ENCODE assay signal across 12 mouse cellular contexts in genomic region chr14:62456239-62456747, GRCm38 (mm10). TPM values are rescaled to one million over a fixed set of nuclear protein-coding genes. Genes with fewer than 3 reads are reported as not detected.
DNase-seq lines count a peak whose midpoint lies in the region; ATAC-seq and TF ChIP-seq lines count a peak whose summit lies in the region.
"Had no signal": no experiment of that assay in that cellular context is flagged by ENCODE, and none has a peak within 500 bp of the region (broad histone marks: within the 10 kb centered on the region; RNA-seq: fewer than 3 reads in every experiment).

Gucy1b2 (minus strand) TSS chr14:62456289.

- peak within 1 kb of the TSS; percentile 42 for H3K4me2 ChIP-seq in forebrain, embryonic 13.5 days
- no peak within 1 kb of the TSS for H3K4me2 ChIP-seq in forebrain, embryonic 11.5 days (ENCODE audit: low read depth, low read length, severe bottlenecking)
- H3K4me2 ChIP-seq in kidney, embryonic 15.5 days: peak within 1 kb of the TSS; percentile 46
- peak within 1 kb of the TSS; percentile 27; the same call in 1 of the 2 replicates for H3K4me2 ChIP-seq in midbrain, embryonic 12.5 days (replicated peaks)

- H3K27me3 ChIP-seq in forebrain, embryonic 13.5 days: no peaks in the 10 kb centered on the region
- H3K27me3 ChIP-seq in forebrain, embryonic 11.5 days (ENCODE audit: control insufficient read depth, insufficient read depth, low read length): no peaks in the 10 kb centered on the region
- no peaks in the 10 kb centered on the region for H3K27me3 ChIP-seq in kidney, embryonic 15.5 days
- H3K27me3 ChIP-seq in midbrain, embryonic 12.5 days: no peaks in the 10 kb centered on the region

- peaks cover 56% of the 10 kb centered on the region for H3K4me1 ChIP-seq in forebrain, embryonic 13.5 days
- H3K4me1 ChIP-seq in forebrain, embryonic 11.5 days (replicated peaks; ENCODE audit: control insufficient read depth, insufficient read depth, low read length): no peaks in the 10 kb centered on the region; the same call in 1 of the 2 replicates
- H3K4me1 ChIP-seq in kidney, embryonic 15.5 days: no peaks in the 10 kb centered on the region
- peaks cover 20% of the 10 kb centered on the region for H3K4me1 ChIP-seq in midbrain, embryonic 12.5 days

- no peaks in the 10 kb centered on the region for H3K36me3 ChIP-seq in forebrain, embryonic 13.5 days (ENCODE audit: poor library complexity, severe bottlenecking)
- no peaks in the 10 kb centered on the region for H3K36me3 ChIP-seq in forebrain, embryonic 11.5 days (ENCODE audit: control insufficient read depth, insufficient read depth, low read length)
- H3K36me3 ChIP-seq in kidney, embryonic 15.5 days: no peaks in the 10 kb centered on the region
- no peaks in the 10 kb centered on the region for H3K36me3 ChIP-seq in midbrain, embryonic 12.5 days
- H3K36me3 ChIP-seq: G1E had no signal

- no peak for TF ChIP-seq POLR2A in brain, embryonic 14.5 days (IDR thresholded peaks at IDR 0.05; ENCODE audit: borderline replicate concordance, extremely low read depth, insufficient read depth, insufficient read length, poor library complexity, severe bottlenecking)

- 50% methylated on average over 9 of the region's 9 CpGs for WGBS in forebrain, embryonic 13.5 days
- WGBS in forebrain, embryonic 11.5 days: 84% methylated on average over 9 of the region's 9 CpGs
- 76% methylated on average over 9 of the region's 9 CpGs for WGBS in kidney, embryonic 15.5 days
- WGBS in midbrain, embryonic 12.5 days: 77% methylated on average over 9 of the region's 9 CpGs

- peak within 1 kb of the TSS; percentile 30; the same call in 1 of the 2 replicates for H3K9ac ChIP-seq in forebrain, embryonic 13.5 days
- H3K9ac ChIP-seq in forebrain, embryonic 11.5 days (ENCODE audit: low read length): no peak within 1 kb of the TSS
- H3K9ac ChIP-seq in kidney, embryonic 15.5 days: no peak within 1 kb of the TSS
- no peak within 1 kb of the TSS for H3K9ac ChIP-seq in midbrain, embryonic 12.5 days (replicated peaks)

- TF ChIP-seq CTCF in brain, embryonic 14.5 days (IDR thresholded peaks at IDR 0.05; ENCODE audit: borderline replicate concordance, extremely low read depth, insufficient read depth, insufficient read length): no peak

- no peaks in the 10 kb centered on the region for H3K9me3 ChIP-seq in forebrain, embryonic 13.5 days (replicated peaks)
- no peaks in the 10 kb centered on the region for H3K9me3 ChIP-seq in forebrain, embryonic 11.5 days (ENCODE audit: control insufficient read depth, low read length)
- no peaks in the 10 kb centered on the region for H3K9me3 ChIP-seq in kidney, embryonic 15.5 days (replicated peaks)
- H3K9me3 ChIP-seq in midbrain, embryonic 12.5 days: no peaks in the 10 kb centered on the region
- H3K9me3 ChIP-seq: G1E had no signal

- H3K27ac ChIP-seq in forebrain, embryonic 13.5 days: peak within 1 kb of the TSS; percentile 95
- H3K27ac ChIP-seq in forebrain, embryonic 11.5 days (ENCODE audit: low read depth, low read length): no peak within 1 kb of the TSS
- H3K27ac ChIP-seq in kidney, embryonic 15.5 days: no peak within 1 kb of the TSS
- H3K27ac ChIP-seq in midbrain, embryonic 12.5 days (replicated peaks): no peak within 1 kb of the TSS; the same call in 1 of the 2 replicates
- H3K27ac ChIP-seq: macrophage had no signal

- DNase-seq in forebrain, embryonic 11.5 days (ENCODE audit: low spot score): no peak
- DNase-seq in kidney, postnatal 25 days: no peak
- peak; percentile 62 for DNase-seq in brain, embryonic 14.5 days (ENCODE audit: low read depth)
- DNase-seq in spleen, adult 12 weeks (ENCODE audit: low spot score): no peak
- DNase-seq in cerebellum, adult 18-20 months: no peak
- DNase-seq: thymus, postnatal 14 days had no signal

- 0 out of 2 replicates have a peak within 1 kb of the TSS, but pooled peaks have one; percentile 4 for H3K4me3 ChIP-seq in forebrain, embryonic 13.5 days
- H3K4me3 ChIP-seq in forebrain, embryonic 11.5 days (ENCODE audit: low read depth, low read length): no peak within 1 kb of the TSS
- H3K4me3 ChIP-seq in kidney, embryonic 15.5 days (replicated peaks): no peak within 1 kb of the TSS
- H3K4me3 ChIP-seq in midbrain, embryonic 12.5 days: no peak within 1 kb of the TSS

- 0 out of 2 replicates have a peak, but pooled peaks have one; percentile 9 for ATAC-seq in forebrain, embryonic 13.5 days
- ATAC-seq in forebrain, embryonic 11.5 days (replicated peaks; ENCODE audit: low FRiP score): no peak
- no peak for ATAC-seq in kidney, embryonic 15.5 days (replicated peaks; ENCODE audit: low FRiP score)
- no peak for ATAC-seq in midbrain, embryonic 12.5 days (ENCODE audit: low FRiP score, low read depth)

RNA-seq across cellular contexts. Expression of gene Gucy1b2, which starts in this region (rescaled TPM):
- polyA plus RNA-seq in forebrain, embryonic 13.5 days (2015; fragmentation: Nextera tagmentation; extraction: Ambion mirVana): 4.6 and 5.1 TPM in 2 replicates
- polyA plus RNA-seq in forebrain, embryonic 11.5 days (2014; fragmentation: Nextera tagmentation; extraction: Ambion mirVana): 0.52 and 1.1 TPM in 2 replicates
- not detected in 2 replicates for polyA plus RNA-seq in kidney, embryonic 15.5 days (2015; fragmentation: Nextera tagmentation; extraction: Ambion mirVana)
- polyA plus RNA-seq in brain, embryonic 14.5 days (2012; rRNA removed): 1.1 and 2.0 TPM in 2 replicates
- 1.6 and 2.2 TPM in 2 replicates for polyA plus RNA-seq in midbrain, embryonic 12.5 days (2016; fragmentation: Nextera tagmentation; extraction: Ambion mirVana)
- polyA plus RNA-seq: G1E; macrophage; spleen, adult 2 months had no signal
